Mouse (Mus musculus): ENCODE results near the gene Psma1.

The Psma1 gene

GRCm38 (mm10) chr7:114276005-114276752, at the start of gene Psma1:
Gene Psma1, minus strand, starts transcription at chr7:114276118.
- DNase-seq: peak; percentile 96

DNA sequence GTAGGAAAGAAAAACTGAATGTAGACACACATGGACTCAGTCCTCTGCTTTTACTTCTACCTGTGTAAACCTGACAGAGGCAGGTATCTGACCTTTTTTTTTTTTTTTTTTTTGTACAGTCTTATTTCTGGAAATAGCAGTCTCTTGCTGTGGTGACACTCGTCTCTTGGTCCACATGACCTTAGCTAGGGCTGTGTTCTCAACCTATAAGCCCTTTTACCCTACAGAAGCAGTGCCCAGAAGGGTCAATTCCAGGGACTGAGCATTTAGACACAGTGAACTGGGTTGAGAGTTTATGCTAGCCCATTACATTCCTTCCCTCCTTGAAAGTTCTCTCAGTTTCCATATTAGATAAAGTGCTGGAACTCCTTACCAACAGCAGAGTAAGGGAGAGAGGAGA, 47.6 kb upstream of the Psma1 start:
- no peak for DNase-seq

DNA sequence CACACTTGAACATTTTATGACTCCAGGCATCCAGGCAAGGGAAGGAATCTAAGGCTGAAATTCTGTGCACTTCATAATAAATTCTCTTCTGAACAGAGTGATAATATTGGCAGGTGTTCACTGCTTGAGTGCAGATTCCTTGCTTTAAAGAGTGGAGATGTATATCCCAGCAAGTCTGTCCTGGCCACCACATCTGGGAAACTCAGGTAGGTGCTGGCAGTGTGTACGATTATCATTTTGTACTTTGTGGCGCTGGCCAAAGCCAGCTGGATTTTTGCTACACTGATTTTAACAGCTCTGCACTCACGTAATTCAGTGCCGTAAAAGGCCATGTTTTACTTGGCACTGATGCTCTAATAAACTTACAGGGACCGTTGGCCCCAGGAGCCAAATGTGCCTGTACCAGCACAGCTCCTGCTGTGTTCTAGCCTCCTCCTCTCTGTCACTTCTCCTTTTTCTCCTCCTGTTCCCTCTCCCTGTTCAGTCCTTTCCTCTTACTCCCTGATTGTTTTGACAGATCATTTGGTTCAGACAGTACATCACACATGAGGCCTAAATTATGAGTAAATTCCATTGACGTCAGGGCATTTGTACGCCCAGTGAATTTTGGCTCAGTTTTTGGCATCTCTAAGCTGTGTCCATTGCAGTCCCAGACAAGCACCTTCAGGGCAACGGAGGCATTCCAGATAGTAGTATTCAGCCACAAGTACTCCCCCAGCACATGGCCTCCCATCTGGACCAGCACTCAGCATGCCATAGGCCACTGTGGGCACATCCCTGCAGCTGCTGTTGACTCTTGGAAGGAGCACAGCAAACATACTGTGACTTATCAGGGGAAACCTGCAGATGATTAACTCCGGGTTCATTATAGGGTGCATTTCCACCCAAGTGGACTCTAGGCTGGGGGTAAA, 46.9 kb upstream of the Psma1 start:
- no peak for DNase-seq

- no peak for DNase-seq
Measured at GRCm38 (mm10) chr7:114321694-114322372, 45.9 kb upstream of the Psma1 start.

- no peak for DNase-seq
Measured at GRCm38 (mm10) chr7:114317896-114318295, 42.0 kb upstream of the Psma1 start.

DNA sequence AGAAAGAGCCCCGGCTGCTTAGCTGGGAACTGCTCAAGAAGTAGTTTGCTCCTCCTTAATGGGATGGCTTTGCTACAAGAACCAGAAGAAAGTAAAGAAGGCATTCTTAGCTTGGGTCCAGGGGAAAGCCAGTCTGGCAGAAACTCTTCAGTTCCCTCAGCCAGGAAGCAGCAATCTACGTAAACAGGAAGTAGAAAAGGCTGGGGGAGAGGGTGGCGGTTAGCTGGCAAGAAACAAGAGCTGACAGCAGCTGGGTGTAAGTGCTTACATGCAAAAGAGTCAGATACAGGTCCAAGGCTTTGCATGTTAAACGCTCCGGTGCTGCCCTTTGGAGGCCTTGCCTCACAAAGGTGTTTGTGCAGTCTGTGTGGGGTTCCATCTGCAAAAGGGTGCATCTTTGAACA, 41.5 kb upstream of the Psma1 start:
- DNase-seq: no peak

DNA sequence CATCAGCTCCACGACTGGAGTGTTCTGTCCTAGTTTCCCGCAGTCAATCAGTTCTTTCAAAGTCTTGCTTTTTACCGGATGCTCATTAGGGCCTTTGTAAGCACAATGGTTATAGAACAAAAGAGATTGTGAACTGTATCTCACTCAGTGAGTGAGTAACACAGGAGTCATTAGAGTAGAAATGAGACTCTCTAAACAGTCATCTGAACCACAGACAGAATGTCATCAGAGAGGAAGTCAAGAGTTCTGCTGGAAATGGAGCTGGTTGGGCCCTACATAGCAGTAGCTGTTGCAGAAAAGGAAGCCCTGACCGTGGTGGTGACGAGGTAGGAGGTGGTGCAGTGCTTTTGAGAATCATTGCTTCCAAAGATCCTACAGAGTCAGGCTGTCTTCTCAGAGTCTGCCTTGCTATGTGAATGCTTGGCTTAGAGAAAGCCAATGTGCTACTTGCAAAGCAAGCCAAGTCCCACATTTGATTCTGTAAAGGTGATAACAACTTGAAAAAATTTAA, 40.5 kb upstream of the Psma1 start:
- no peak for DNase-seq

DNA sequence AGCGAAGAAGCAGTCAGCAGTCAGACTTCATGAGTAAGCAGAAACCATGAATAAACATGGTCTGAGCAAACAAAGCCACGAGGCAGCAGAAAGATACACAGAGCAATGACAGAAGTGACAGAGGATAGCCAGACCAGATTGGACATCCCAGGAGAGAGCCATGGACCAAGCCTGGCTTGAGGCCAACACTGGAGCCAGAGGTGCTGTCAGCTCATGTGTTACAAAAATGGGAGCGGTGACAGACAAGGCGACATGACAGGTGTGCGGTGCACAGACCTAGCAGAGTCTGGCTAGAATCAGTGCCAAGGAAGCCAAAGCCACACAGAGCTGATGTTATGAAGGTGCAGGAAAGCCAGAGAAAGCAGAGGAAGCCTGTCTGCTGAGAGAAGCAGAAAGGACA, 35.3 kb upstream of the Psma1 start:
- DNase-seq: no peak

DNA sequence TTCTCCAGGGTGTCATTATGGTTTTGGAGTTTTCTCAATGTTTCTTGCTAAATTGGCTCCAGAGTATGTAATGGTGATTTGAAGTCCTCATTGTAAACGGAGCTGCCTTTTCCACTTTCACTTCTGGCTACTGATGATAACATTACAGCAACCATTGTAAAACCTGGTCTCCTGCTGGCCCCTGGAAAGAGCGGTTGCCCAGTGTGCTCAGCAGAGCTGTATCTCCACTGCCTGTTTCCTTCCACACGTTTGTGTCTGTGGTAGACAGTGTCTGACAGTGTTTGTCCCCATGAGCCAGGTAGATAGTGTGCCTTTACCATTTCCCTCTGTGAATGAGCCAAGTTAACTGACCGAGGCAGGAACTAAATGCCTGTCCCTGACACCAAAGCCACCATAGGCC, 33.1 kb upstream of the Psma1 start:
- no peak for DNase-seq

- DNase-seq: no peak
Measured at GRCm38 (mm10) chr7:114301293-114301782, 25.4 kb upstream of the Psma1 start.

DNA sequence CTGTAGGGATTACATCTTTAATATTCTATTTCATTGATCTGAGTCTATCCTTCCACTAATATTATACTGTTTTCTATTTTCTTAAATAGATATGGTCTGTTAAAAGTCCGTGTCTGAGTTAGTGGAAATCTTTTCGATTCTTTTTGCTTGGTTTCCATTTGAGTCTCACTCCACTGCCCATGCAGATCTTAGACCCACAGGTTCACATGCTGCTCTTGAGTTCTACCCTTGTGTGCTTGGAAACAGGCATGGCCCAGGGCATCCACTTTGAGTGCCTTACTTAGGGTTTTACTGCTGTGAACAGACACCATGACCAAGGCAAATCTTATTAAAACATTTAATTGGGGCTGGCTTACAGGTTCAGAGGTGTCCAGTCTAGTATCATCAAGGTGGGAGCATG, 24.9 kb upstream of the Psma1 start:
- DNase-seq: no peak

DNA sequence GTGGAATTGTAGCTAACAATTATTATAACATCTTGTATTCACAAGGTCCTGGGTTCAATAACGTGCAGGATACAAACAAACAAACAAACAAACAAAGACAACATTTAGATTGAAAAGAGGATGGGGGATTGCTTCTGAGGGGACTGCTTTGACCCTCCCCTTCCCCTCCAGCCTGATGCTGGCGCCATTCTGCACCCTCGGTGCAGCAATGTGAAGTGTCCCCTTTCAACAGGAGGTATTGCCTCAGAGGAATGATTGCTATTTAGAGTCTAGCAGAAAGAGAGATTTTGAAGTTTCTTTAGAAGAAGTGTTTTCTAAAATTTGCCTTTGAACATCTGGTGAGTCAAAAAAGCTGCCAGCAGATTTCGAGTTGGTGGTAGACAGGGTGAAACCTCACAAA, 23.3 kb upstream of the Psma1 start:
- DNase-seq: no peak

GRCm38 (mm10) chr7:114294698-114295097, 18.8 kb upstream of the Psma1 start:
- no peak for DNase-seq

- DNase-seq: no peak
Measured at GRCm38 (mm10) chr7:114293903-114294302, 18.0 kb upstream of the Psma1 start.

GRCm38 (mm10) chr7:114292501-114292971, 16.6 kb upstream of the Psma1 start:
- peak; percentile 80 for DNase-seq

GRCm38 (mm10) chr7:114291461-114292335, 15.8 kb upstream of the Psma1 start:
- peak; percentile 41 for DNase-seq

- DNase-seq: peak; percentile 80
Measured at GRCm38 (mm10) chr7:114290078-114290506, 14.2 kb upstream of the Psma1 start.

GRCm38 (mm10) chr7:114284296-114284910, 8.5 kb upstream of the Psma1 start:
- no peak for DNase-seq

- no peak for DNase-seq
Measured at GRCm38 (mm10) chr7:114283006-114283405, 7.1 kb upstream of the Psma1 start.

GRCm38 (mm10) chr7:114281671-114282070, 5.8 kb upstream of the Psma1 start:
- DNase-seq: no peak

GRCm38 (mm10) chr7:114275372-114276004, 430 bp downstream of the Psma1 start:
- DNase-seq: no peak
